Mouse (Mus musculus) small intestine, adult 2 months (tissue): ENCODE data around the gene Tnfsf9. TPM values are rescaled to one million over a fixed set of nuclear protein-coding genes. Genes with fewer than 3 reads are reported as not detected.

Experiments
- H3K27ac ChIP-seq: fragments of 200-500 bp; 2 replicates; pipeline ENCODE4 v1.5.1; 2012; ENCODE audit warnings: low read depth, low read length, control low read depth, inconsistent platforms; ENCODE audit not compliant: insufficient read depth
- H3K27me3 ChIP-seq: fragments of 200-500 bp; 2 replicates; pipeline ENCODE4 v1.6.1; 2012; ENCODE audit warnings: mild to moderate bottlenecking, moderate library complexity, low read length, inconsistent platforms; ENCODE audit not compliant: control insufficient read depth, insufficient read depth
- H3K36me3 ChIP-seq: fragments of 200-500 bp; 2 replicates; pipeline ENCODE4 v1.6.1; 2012; ENCODE audit warnings: mild to moderate bottlenecking, low read length, control low read depth, inconsistent platforms; ENCODE audit not compliant: control insufficient read depth, insufficient read depth
- H3K4me1 ChIP-seq: fragments of 200-500 bp; 2 replicates; pipeline ENCODE4 v1.6.1; 2012; ENCODE audit warnings: low read length, inconsistent platforms, mixed read lengths; ENCODE audit not compliant: control insufficient read depth, insufficient read depth, insufficient read length
- H3K4me3 ChIP-seq: fragments of 200-500 bp; 2 replicates; pipeline ENCODE4 v1.5.1; 2012; ENCODE audit warnings: low read depth, mild to moderate bottlenecking, control low read depth, inconsistent platforms, low read length, moderate library complexity
- CTCF ChIP-seq: fragments of 200-500 bp; IDR thresholded peaks from 2 replicates; pipeline ENCODE4 v1.5.1; 2012; ENCODE audit warnings: low read depth, mild to moderate bottlenecking, control low read depth, inconsistent platforms, low read length, moderate library complexity, mixed read lengths; ENCODE audit not compliant: insufficient replicate concordance, insufficient read length; ENCODE audit errors: extremely low read depth
- POLR2A ChIP-seq: fragments of 200-500 bp; IDR thresholded peaks from 2 replicates; pipeline ENCODE4 v1.6.1; 2012; ENCODE audit warnings: low read depth, mild to moderate bottlenecking, control low read depth, inconsistent platforms, low read length, moderate library complexity
- WGBS: fragments of 180-500 bp; shearing (Covaris S2); methylation state at CpG from one replicate; pipeline ENCODE4 v1.1.7; 2018; 5-methylcytosine and 5-hydroxymethylcytosine counted together
- polyA plus RNA-seq: library from polyadenylated mRNA; depleted of rRNA; stranded (reverse); fragments of >200 nt; gene quantifications from 2 replicates; pipeline ENCODE4 v1.2.3, GENCODE M21; 2012; rRNA removed

The Tnfsf9 gene
- polyA plus RNA-seq: 2.3 and 2.6 TPM in 2 replicates

DNA sequence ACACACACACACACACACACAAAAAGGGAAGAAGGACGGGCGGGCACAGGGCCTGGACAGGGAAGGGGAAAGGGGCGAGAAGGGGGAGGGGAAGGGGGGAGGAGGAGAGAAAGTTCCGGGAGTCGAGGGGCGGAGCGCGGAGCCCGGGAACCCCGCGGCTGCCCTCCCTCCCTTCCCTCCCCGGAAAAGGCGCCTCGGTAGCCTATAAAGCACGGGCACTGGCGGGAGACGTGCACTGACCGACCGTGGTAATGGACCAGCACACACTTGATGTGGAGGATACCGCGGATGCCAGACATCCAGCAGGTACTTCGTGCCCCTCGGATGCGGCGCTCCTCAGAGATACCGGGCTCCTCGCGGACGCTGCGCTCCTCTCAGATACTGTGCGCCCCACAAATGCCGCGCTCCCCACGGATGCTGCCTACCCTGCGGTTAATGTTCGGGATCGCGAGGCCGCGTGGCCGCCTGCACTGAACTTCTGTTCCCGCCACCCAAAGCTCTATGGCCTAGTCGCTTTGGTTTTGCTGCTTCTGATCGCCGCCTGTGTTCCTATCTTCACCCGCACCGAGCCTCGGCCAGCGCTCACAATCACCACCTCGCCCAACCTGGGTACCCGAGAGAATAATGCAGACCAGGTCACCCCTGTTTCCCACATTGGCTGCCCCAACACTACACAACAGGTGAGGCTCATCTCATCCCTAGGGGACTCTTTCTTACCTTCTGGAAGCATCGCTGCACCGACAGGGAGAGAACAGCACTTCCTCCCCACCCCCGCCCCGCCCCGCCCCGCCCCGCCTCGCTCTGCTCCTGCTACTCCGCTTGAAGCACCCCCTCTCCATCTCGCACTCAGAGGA, at the start of gene Tnfsf9:
Gene Tnfsf9, plus strand, starts transcription at position 145 of the 854 bp plus-strand sequence.
- Histone ChIP-seq H3K27ac (no peak within 1 kb of the TSS), H3K4me3 (peak within 1 kb of the TSS; percentile 71), H3K27me3 (no peaks in the 10 kb centered on the region), H3K4me1 (peaks cover 4% of the 10 kb centered on the region; the same call in 1 of the 2 replicates), H3K36me3 (no peaks in the 10 kb centered on the region)
- TF ChIP-seq CTCF (no peak), POLR2A (no peak; the same call in 1 of the 2 replicates)
- WGBS: under 1% methylated on average over 60 of the region's 61 CpGs

DNA sequence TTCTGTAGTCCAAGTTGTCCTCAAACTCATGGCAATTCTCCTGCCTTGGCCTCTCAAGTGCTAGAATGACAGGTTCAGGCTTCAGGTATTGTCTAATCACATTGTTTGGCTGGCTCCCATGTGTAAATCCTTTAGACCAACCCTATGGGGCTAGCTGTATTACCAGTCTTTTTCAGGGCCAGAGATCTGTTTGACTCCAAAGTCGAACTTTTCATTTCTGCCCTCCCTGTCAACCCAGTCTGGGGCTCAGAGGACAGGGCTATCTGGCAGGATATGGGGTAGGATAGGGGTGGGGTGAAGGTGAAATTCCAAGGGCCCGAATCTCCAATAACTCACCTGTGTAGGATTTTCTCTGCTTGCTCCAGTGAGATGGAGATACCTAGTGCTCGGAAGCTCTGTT, 48.9 kb upstream of the Tnfsf9 start:
- Histone ChIP-seq H3K4me1 (peaks cover 4% of the 10 kb centered on the region; the same call in 1 of the 2 replicates), H3K27me3 (no peaks in the 10 kb centered on the region), H3K27ac (no peak overlapping the region), H3K36me3 (no peaks in the 10 kb centered on the region), H3K4me3 (no peak overlapping the region)
- 55% methylated on average over 3 of the region's 3 CpGs for WGBS
- TF ChIP-seq CTCF: no peak

DNA sequence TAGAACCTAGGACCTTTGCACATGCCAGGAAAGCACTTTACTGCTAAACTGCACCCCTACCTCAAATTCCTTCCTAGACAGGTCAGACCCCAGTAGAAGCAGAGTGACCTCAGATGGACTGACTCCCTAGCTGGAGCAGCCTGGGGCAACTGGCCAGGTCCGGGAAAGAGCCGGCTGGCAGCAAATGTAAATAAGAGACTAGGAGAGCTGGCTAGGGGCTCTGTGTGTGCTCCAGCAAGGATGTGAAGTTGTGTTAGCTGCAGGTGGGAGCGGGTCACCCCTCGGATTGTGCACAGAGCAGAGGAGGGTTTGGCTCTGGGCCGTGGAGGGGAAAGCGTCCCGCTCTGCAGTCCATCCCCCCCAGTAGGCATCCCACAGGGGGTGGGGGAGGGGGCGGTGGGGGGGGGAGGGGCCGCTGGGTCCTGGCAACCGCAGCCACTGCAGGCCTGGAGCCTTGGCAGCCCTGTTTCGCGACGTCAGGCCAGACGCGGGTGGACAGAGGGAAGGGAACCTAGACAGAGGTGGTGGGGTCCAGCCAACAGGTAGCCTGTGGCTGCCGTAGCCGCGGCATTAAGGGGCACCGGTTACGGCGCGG, 46.1 kb upstream of the Tnfsf9 start, which contains the start of gene Crb3:
Gene Crb3, plus strand, starts transcription at position 215 of the 595 bp plus-strand sequence.
- TF ChIP-seq CTCF: no peak
- TF ChIP-seq POLR2A: no peak
- no peak within 1 kb of the TSS; the same call in none of the 2 replicates for H3K27ac ChIP-seq
- H3K4me1 ChIP-seq: peaks cover 5% of the 10 kb centered on the region; the same call in 1 of the 2 replicates
- H3K4me3 ChIP-seq: peak within 1 kb of the TSS; percentile 77
- H3K36me3 ChIP-seq: no peaks in the 10 kb centered on the region
- H3K27me3 ChIP-seq: no peaks in the 10 kb centered on the region
- WGBS: 2% methylated on average over 17 of the region's 22 CpGs

GRCm38 (mm10) chr17:57059486-57059977, 45.6 kb upstream of the Tnfsf9 start, which contains the start of gene Slc25a23:
Gene Slc25a23, minus strand, starts transcription at chr17:57059863.
- under 1% methylated on average over 45 of the region's 45 CpGs for WGBS
- peaks cover 5% of the 10 kb centered on the region; the same call in 1 of the 2 replicates for H3K4me1 ChIP-seq

GRCm38 (mm10) chr17:57060231-57060801, 44.8 kb upstream of the Tnfsf9 start:
- TF ChIP-seq CTCF: peak; percentile 79
- TF ChIP-seq POLR2A: peak; percentile 36; the same call in 1 of the 2 replicates
- Histone ChIP-seq H3K36me3 (peaks cover 5% of the 10 kb centered on the region), H3K4me3 (peak overlapping the region; percentile 77), H3K27me3 (no peaks in the 10 kb centered on the region), H3K4me1 (peaks cover 11% of the 10 kb centered on the region; the same call in 1 of the 2 replicates), H3K27ac (peak overlapping the region; percentile 72)
- under 1% methylated on average over 44 of the region's 44 CpGs for WGBS

More at GRCm38 (mm10) chr17:57059486-57059977, 45.6 kb upstream of the Tnfsf9 start, which contains the start of gene Slc25a23:
- peak within 1 kb of the TSS; percentile 77 for H3K4me3 ChIP-seq
- no peaks in the 10 kb centered on the region for H3K27me3 ChIP-seq
- H3K36me3 ChIP-seq: no peaks in the 10 kb centered on the region
- peak within 1 kb of the TSS; percentile 72 for H3K27ac ChIP-seq
- TF ChIP-seq CTCF (no peak), POLR2A (no peak)

GRCm38 (mm10) chr17:57061069-57061468, 44.1 kb upstream of the Tnfsf9 start:
- H3K4me3 ChIP-seq: peak overlapping the region; percentile 0; the same call in 1 of the 2 replicates
- no peak for TF ChIP-seq POLR2A
- no peaks in the 10 kb centered on the region for H3K27me3 ChIP-seq
- H3K27ac ChIP-seq: peak overlapping the region; percentile 56
- peaks cover 12% of the 10 kb centered on the region for H3K36me3 ChIP-seq
- WGBS: 24% methylated on average over 10 of the region's 10 CpGs
- H3K4me1 ChIP-seq: peaks cover 13% of the 10 kb centered on the region; the same call in 1 of the 2 replicates
